Mouse (Mus musculus): ENCODE results near the gene Rmdn2.

DNA sequence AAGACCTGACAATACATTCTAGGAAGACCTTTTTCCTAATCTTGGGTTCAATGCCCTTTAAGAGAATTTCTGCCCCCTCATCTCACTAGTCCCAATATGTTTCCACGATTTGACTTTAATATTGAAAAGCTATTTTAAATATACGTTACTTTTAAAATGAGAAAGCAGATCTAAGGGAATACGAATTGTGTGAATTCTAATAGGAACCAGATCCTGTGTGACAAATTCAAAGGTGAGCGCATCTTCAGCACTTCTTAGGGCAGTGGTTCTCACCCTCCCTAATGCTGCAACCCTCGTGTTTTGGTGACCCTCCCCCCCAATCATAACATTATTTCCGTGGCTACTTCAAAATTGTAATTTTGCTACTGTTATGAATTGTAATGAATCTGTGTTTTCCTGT, 100.3 kb downstream of the Rmdn2 start:
- TF ChIP-seq CTCF (IDR thresholded peaks at IDR 0.05; ENCODE audit: low read depth) = no peak
- no peak for TF ChIP-seq EP300 (optimal IDR thresholded peaks at IDR 0.05)

Data from stomach, postnatal 0 days (tissue).